Mouse (Mus musculus): ENCODE data around the gene Fut1.
"Not testable (repeated sequence)": the region's sequence is repeated elsewhere in the genome, so short reads cannot be mapped to it uniquely, and the experiment has no call there.

Fut1 gene

DNA sequence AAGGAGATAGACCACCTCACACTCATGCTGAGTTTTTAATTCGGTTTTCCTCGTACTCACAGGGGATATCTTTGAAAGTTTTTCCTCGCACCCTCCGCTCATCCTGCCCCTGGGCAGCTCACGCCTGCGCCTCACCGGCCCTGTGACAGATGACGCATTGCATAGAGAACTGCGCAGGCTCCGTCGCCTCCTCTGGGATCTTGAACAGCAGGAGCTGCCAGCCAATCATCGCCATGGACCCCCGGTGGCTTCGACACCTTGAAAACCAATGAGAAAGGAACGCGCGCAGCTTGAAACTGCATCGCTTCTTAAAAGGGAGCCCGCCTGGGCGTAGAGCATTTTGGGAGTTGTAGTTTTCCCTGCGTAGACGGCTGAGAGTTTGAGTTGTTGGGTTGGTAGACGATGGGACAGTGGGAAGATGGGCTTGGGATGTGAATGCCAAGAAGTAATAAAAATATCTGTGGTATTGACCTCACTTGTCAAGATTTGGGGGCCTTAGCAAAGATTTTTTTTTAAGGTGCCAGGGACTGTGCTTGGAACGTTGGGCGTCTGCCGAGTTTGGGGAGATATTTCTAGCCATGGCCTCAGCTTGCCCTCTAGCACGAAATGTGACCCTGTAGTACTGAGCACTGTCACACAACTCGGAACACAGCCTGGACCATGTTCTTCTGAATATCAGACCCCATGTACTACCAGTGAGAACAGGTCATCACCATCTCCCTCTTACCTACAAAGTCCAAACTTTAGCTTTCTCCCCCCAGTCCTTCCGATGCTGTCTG is 21.7 kb downstream of the Fut1 start:
- DNase-seq (ENCODE audit: low read depth in 1 of 2, low spot score in 2 of 2): no peak

DNA sequence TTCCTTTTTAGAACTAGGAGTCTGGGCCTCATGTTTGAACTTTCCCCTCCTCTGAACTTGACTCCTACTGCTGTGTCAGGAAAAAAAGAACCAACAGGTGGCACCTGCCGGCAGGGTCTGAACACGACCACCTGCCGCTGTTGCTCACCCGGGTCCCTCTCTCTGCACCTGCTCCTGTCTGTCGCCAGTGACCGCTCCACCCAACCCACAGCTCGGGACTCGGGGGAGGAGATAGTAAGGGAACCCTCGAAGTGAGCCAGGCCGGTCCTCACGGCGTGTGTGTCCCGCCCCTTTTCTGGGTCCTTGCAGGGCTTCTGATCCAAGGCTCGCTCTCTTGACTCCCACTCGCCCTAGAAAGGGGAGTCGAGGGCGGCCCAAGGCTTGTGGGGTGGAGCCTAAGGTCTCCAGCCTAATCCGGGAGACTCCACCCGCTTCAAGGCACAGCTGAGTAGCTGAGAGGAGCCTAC is 22.5 kb downstream of the Fut1 start, which contains the start of gene Mamstr:
Gene Mamstr (plus strand): TSS at position 417 of the 467 bp plus-strand sequence.
- no peak for DNase-seq (ENCODE audit: low read depth in 1 of 2, low spot score in 2 of 2)

- DNase-seq (ENCODE audit: low read depth in 1 of 2, low spot score in 2 of 2): no peak
Observed at GRCm38 (mm10) chr7:45640191-45640957, 23.3 kb downstream of the Fut1 start.

DNA sequence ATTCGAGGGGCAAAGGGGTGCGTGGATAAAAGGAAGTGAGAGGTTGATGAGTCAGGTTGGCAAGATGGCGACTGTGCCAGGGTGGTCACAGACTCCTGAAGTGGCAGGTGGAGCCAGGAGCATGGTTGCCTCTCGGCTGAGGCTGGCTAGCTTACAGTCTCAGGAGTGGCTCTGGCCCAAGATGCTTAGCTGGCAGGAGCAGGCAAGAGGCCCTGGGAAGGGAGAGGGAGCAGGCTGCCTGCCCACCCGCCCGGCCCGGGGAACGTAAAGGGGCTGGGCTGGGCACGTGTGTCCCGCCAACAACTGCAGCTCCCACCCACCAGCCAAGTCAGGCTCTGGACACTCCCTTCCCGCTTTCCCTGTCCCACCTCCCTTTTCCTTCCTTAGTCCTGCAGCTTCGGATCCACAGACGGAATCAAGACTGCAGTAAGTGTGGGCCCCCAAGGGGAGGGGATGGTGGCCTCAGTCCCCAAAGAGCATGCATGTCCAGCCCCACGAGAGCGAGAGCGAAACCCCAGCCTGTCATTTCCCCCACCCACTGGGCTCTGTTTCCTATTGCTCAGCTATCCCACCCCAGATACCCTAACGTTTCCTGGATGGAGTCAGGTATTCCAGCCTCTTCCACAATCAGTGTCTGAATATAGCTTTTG is 24.4 kb downstream of the Fut1 start:
- no peak for DNase-seq (ENCODE audit: low read depth in 1 of 2, low spot score in 2 of 2)

GRCm38 (mm10) chr7:45642083-45642482 is 25.0 kb downstream of the Fut1 start:
- DNase-seq (ENCODE audit: low read depth in 1 of 2, low spot score in 2 of 2): no peak

GRCm38 (mm10) chr7:45642503-45643255 is 25.6 kb downstream of the Fut1 start:
- no peak for DNase-seq (ENCODE audit: low read depth in 1 of 2, low spot score in 2 of 2)

DNA sequence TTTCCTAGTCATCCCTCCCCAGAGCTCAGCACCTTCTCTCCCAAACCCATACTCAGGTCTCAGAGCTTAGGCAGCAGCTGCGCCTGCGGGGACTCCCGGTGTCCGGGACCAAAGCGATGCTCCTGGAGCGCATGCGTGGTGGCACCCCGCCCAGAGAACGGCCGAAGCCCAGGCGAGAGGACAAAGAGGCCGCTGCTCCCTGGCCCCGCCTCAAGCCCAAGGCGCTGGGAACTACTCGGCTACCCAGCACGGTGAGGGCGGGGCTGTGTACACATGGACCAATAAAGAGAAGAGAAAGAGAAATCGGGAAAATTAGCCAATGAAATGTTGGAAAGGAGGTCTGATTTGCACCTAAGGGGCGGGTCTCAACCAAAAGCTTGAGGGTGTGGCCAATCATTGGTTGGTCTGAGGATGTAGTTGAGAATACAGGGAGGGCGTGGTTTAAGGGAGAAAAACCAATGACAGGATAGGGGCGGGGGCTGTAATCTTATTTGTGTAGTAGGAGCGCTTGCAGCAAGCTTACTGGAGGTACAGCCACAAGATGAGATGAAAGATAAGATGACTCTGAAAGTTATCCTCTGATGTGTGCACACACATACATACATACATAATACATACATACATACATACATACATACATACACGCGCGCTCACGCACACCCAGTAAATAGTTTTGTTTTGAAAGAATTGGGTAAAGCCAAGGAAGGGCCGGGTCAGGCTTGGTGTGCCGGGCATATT is 26.5 kb downstream of the Fut1 start:
- DNase-seq (ENCODE audit: low read depth in 1 of 2, low spot score in 2 of 2): peak; percentile 66 to 72

DNA sequence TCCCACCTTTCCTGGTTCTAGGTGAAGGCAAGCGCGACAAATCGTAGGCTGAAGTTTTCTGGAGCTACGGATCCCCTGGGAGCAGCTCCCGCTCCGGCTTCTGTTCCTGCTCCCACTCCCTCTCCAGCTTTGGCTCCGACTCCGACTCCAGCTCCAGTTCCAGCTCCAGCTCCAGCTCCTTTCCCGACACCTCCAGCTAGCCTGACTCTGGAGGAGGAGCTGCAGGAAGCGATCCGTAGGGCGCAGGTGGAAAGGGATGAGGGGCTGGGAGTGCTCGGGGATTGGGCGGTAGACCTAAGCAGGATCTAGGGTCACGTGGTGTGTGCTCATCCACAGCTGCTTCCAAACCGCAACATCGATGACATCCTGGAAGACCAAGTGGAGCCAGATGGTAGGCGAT is 27.1 kb downstream of the Fut1 start:
- no peak for DNase-seq (ENCODE audit: low read depth in 1 of 2, low spot score in 2 of 2)

DNA sequence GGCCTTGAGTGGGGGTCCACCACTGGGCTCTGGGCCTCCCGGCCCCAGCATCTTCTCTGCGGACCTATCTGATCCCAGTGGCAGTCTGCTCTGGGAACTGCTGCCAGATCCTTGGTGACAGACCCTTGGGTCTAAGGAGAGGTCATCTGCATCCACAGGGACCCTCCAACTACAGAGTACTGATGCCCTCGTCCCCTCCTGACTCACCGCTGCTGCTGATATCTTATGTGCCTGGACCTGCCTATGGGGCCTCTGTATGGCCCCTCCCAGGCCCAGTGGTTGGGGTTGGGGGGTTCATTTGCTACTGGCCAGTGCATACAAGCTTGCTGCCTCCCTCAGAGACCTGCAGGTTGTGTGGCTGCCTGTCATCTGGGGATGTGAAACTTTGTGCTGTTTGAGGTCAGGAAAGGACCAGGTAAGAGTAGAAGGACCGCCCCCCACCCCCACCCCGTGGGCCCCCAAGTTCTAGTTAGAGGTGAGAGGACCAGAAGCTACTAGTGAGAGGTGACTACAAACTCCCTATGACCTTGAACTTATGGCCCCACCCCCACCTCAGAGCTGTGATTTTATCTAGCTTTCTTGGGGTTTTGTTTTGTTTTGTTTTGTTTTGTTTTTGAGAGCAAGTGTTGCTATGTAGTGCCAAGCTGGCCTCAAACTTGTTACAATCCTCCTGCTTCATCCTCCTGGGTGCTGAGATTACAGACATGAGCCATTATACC is 27.9 kb downstream of the Fut1 start:
- no peak for DNase-seq (ENCODE audit: low read depth in 1 of 2, low spot score in 2 of 2)

- no peak for DNase-seq (ENCODE audit: low read depth in 1 of 2, low spot score in 2 of 2)
Observed at GRCm38 (mm10) chr7:45645591-45645971, 28.5 kb downstream of the Fut1 start.

DNA sequence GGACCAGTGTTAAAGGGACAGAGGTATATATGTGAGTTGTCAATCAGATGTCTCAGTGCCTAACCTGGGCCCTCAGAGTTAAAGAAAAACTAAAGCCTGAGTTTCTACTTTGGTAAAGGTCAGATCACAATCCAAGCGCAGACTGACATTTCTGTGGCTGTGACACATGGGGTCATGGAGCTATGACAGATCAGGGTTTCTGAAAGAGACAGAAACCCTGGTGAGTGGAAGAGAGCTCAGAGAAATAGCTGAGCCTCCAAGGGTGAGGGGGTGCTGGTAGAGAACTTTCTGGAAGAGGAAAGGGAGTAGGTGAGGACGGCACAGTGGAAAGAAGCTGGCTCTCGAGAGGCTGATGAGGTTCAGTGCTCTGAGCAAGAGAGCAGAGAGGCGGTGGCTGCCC is 29.6 kb downstream of the Fut1 start:
- DNase-seq (ENCODE audit: low read depth in 1 of 2, low spot score in 2 of 2): no peak

GRCm38 (mm10) chr7:45649351-45649750 is 32.3 kb downstream of the Fut1 start:
- no peak for DNase-seq (ENCODE audit: low read depth in 1 of 2, low spot score in 2 of 2)

DNA sequence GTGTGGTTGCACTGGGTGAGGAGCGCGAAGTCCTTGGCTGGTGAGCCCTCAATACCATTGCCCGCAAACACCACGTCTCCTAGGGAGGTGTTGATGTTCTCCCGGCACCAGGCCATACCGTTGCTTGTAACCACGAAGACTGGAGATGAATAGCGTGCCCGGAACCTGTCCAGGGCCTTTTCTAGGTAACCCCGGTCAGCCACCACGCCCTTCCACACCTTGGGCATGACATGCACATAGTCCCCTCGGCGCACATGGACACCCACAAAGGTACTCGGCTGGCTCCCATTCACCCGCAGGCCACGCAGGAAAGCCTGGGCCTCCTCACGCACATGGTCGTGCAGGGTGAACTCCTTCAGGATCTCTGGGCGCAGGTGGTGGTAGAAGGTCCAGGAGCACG is 33.4 kb downstream of the Fut1 start:
- DNase-seq (ENCODE audit: low read depth in 1 of 2, low spot score in 2 of 2): not testable (repeated sequence)

GRCm38 (mm10) chr7:45654424-45655047 is 37.4 kb downstream of the Fut1 start:
- DNase-seq (ENCODE audit: low read depth in 1 of 2, low spot score in 2 of 2): no peak

DNA sequence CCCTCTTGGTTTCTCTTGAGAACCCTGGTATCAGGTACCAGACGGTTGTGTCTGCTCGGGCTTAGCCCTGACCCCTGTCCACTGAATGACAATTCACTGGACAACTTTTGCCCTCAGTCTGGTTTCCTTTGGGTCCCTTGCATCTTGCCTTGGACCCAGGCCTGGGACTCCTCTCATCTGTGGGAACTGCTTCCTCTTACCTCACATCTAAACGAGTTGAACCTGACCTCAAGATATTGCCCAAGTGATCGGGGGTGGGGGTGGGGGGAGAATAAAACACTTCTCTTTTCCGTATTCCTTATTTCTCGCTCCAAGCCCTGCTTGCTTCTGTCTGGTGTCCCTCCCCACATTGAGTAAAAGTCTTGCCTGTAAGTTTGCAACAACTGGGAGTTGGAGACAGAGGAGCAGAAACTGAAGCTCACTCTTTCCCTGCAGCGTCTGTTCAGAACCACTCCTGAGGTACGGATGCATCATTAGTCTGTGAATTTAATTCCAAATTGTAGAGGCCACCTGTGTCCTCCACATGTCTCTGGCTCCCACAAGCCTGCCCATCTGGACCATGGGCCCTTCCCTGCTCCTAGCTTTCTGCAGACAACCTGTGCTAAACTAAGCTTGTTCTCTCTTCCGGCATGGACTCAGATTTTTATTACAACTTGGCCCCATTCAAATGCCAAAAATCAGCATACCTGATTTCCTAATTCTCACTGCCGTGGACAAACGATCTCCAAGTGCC is 43.8 kb downstream of the Fut1 start:
- DNase-seq (ENCODE audit: low read depth in 1 of 2, low spot score in 2 of 2): no peak

DNA sequence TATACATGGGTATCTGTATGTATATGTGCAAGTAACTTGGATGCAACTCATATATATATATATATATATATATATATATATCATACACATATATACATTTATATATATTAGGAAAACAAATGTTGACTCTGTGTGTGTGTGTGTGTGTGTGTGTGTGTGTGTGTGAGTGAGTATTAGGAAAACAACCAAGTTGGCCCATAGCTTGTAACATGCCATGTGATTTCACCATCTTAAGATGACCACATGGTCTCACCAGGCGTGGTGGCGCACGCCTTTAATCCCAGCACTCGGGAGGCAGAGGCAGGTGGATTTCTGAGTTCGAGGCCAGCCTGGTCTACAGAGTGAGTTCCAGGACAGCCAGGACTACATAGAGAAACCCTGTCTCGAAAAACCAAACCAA is 44.6 kb downstream of the Fut1 start:
- not testable (repeated sequence) for DNase-seq (ENCODE audit: low read depth in 1 of 2, low spot score in 2 of 2)

GRCm38 (mm10) chr7:45665303-45666138 is 48.4 kb downstream of the Fut1 start:
- DNase-seq (ENCODE audit: low read depth in 1 of 2, low spot score in 2 of 2): no peak

DNA sequence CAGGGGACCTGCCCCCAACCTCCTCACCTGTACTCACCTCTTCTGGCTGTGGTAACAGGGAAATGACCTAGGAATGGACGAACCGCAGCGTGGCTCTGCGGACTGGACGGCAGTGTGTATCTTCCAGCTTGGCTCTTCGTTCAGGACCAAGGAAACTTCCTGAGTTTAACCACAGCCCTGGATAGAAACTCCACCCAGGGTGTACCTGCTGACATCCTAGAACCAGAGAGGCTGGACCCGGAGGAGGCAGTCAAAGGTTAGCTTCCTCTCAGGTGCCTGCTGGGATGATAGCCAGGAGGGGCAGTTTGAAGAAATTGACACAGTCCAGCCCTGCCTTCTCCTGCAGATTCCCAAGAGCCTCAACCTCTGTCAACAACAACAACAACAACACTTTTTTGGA is 49.1 kb downstream of the Fut1 start, which contains the start of gene Fut2:
Gene Fut2 (minus strand): TSS at position 234 of the 400 bp plus-strand sequence.
- no peak for DNase-seq (ENCODE audit: low read depth in 1 of 2, low spot score in 2 of 2)

Data from monocyte, adult 2 months (primary cell).